Mouse (Mus musculus) cerebellum, postnatal 36 days (tissue): ENCODE data around the gene Tsen2.
A peak's percentile ranks its signal among the peaks of the same experiment; 100 is the strongest.

Source experiments
- DNase-seq, 2 experiments: peaks; one replicate each; pipeline ENCODE4 v3.0.0; 2021 to 2022; ENCODE audit warnings: mixed read lengths in 2 of 2

The Tsen2 gene

GRCm38 (mm10) chr6:115606461-115606860 lies 62.0 kb downstream of the Tsen2 start:
- DNase-seq = no peak

DNA sequence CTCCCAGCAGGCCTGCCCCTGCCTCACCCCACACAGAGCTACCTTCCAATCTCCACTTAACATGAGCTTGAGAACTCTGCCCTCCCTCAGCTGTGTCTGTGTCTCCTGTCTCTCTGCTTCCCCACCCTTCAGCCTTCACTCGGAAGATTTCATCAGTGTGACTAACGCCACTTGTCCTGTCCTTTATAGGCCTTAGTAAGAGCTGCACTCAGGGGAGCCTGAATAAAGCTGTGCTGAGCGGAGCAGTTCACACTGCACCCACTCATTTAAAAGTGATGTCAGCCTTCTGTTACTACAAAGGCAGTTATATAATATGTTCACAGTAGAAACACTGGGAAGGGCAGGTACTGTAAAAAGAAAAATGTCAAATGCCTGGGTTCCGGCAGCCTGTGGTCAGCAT lies 63.0 kb downstream of the Tsen2 start:
- peak in 1 of 2 experiments; percentile 20 for DNase-seq

DNA sequence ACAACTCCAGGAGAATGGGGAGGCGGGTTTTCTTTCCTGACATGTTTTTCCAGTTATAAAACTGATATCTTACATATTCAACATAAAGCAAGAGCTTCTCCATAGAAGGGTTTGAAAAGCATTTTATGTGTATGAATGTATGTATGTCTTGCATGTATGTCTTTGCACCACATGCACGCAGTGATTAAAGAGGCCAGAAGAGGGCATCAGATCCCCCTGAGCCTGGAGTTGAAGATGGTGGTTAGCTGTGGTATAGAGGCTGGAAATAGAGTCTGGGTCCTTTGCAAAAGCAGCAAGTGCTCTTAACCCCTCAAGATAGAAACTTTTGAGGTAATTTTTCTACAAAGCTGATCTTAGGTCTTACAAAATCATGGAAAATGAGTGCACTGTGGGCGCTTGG lies 64.7 kb downstream of the Tsen2 start:
- peak in 1 of 2 experiments; percentile 24 for DNase-seq

GRCm38 (mm10) chr6:115610301-115610700 lies 65.8 kb downstream of the Tsen2 start:
- DNase-seq = no peak

- DNase-seq = no peak
These were observed 69.3 kb downstream of the Tsen2 start for GRCm38 (mm10) chr6:115613793-115614192.

GRCm38 (mm10) chr6:115615983-115616382 lies 71.5 kb downstream of the Tsen2 start:
- DNase-seq = no peak

DNA sequence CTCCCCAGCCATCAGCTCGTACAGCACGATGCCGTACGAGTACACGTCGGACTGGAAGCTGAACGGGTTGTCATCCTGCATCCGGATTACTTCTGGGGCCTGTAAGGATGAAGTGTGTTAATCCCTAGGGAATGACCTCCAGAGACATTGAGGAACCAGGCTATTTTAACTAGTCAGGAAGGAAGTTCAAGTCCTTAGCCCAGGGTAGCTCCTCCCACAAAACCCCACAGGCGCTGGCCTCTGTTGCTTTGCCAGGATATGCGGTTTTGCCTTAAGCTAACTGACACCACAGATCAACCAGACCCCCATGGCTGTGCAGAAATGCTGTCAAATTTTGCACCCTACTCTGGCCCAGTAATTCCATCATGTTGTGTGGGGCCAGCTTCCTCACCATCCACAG lies 75.4 kb downstream of the Tsen2 start:
- DNase-seq = no peak

DNA sequence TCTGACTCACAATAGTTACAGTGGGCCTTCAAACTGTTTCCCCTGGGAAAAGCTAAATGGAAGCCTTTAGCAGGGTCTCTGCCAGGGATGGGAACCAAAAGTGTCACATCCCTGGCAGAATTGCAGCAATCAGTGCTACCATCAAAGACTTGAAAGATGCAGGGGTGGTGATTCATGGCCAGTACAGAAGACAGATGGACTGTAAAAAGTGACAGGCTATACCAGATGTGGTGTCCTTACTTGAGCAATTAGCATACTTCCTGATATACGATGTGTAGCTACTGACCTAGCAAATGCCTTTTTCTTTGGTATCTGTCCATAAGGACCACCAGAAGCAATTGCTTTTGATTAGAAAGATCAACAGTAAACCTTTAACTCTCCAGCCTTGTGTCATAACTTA lies 76.5 kb downstream of the Tsen2 start:
- DNase-seq = no peak

DNA sequence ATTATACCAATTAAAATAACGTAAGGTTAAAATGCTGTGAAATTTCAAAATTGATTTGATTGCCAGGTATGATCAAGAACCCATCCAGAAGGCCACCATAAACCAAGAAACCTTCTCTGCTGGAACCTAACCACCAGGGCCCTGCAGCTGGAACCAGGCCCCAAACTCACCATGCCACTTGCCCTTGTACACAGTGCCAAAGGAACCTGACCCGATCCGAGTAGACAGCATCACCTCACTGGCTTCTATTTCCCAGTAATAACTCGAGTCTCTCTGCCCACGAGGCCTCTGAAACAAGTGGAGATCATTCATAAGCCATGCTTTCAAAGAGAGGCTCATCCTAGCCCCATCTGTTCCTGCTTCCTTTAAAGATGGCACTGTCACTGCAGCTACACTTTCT lies 81.7 kb downstream of the Tsen2 start:
- no peak for DNase-seq
